Mouse (Mus musculus): ENCODE results near the gene Olfml3. TPM values are rescaled to one million over a fixed set of nuclear protein-coding genes. Genes with fewer than 3 reads are reported as not detected.

Olfml3 gene
- polyA plus RNA-seq, 1 experiment from 2014 or later = 12.0 TPM

DNA sequence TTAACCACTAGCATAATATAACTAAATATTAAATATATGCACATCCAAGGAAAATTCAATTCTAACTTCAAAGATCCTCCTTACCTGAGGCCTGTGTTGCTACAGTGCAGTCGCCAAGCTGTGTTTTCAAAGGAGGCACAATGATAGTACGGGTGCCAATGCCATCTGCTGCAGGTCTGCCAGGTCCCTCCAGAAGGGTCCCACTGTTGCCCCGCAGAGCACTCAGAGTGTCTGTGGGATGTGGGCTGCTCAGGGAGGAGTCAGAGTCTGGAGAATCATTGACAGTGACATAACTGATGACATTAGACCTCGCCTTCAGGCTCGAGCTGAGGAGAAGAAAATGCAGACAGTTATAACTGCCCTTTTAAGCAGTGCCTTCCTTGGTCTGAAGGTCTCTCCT lies 8.9 kb upstream of the Olfml3 start:
- Histone ChIP-seq H3K4me1 (replicated peaks; ENCODE audit: control insufficient read depth, insufficient read depth, low read length) (no peaks in the 10 kb centered on the region), H3K4me3 (replicated peaks; ENCODE audit: low read length) (no peak overlapping the region), H3K9ac (no peak overlapping the region), H3K36me3 (replicated peaks; ENCODE audit: control insufficient read depth, insufficient read depth) (peaks cover 91% of the 10 kb centered on the region), H3K27me3 (ENCODE audit: control insufficient read depth, insufficient read depth, low read length) (no peaks in the 10 kb centered on the region), H3K27ac (no peak overlapping the region), H3K4me2 (replicated peaks) (no peak overlapping the region), H3K9me3 (ENCODE audit: control insufficient read depth, low read length) (no peaks in the 10 kb centered on the region)
- ATAC-seq (ENCODE audit: low FRiP score) = no peak
- no peak for DNase-seq (ENCODE audit: low spot score)
- WGBS = 84% methylated on average over 5 of the region's 5 CpGs

DNA sequence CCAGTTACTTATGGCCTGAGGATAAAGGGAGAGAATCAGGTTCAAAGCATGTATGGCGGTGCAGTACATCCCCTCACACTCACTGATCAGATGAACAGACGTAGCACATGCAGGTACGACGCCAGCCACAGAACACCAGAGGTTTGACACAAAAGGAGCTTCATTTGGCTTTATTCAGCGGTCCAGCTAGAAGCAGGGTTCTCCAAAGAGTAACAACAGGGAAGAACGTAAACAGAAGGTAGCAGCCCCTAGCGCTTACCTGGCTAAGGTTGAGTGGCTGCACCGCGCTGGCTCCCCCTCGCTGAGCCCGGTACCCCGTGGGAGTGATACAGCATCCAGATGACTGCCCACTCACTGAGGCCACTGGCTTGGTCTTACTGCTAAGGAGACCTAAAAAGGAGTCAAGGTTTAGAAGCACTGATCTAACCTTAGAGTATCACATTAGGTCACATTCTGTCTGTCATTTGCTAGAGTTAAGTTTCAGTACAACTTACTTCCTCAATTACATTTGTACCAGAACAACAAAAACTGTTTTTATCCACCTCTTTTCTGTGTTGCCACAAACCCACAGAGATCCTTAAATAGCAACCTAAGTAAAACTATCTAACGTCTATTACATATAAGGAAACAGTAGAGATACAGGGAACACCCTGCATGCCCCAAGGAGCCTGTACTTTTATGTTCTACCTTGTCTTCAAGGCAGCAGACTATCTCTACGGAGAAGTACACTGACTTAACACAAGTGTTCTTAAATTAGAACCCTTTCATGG lies 7.4 kb upstream of the Olfml3 start:
- no peak overlapping the region for H3K4me2 ChIP-seq (replicated peaks)
- DNase-seq (ENCODE audit: low spot score) (no peak), ATAC-seq (ENCODE audit: low FRiP score) (no peak)
- H3K27me3 ChIP-seq (ENCODE audit: control insufficient read depth, insufficient read depth, low read length) = no peaks in the 10 kb centered on the region
- no peak overlapping the region for H3K4me3 ChIP-seq (replicated peaks; ENCODE audit: low read length)
- H3K4me1 ChIP-seq (replicated peaks; ENCODE audit: control insufficient read depth, insufficient read depth, low read length) = no peaks in the 10 kb centered on the region
- H3K9ac ChIP-seq = no peak overlapping the region
- WGBS = 95% methylated on average over 14 of the region's 14 CpGs
- H3K27ac ChIP-seq = no peak overlapping the region
- H3K9me3 ChIP-seq (ENCODE audit: control insufficient read depth, low read length) = no peaks in the 10 kb centered on the region
- peaks cover 85% of the 10 kb centered on the region for H3K36me3 ChIP-seq (replicated peaks; ENCODE audit: control insufficient read depth, insufficient read depth)

DNA sequence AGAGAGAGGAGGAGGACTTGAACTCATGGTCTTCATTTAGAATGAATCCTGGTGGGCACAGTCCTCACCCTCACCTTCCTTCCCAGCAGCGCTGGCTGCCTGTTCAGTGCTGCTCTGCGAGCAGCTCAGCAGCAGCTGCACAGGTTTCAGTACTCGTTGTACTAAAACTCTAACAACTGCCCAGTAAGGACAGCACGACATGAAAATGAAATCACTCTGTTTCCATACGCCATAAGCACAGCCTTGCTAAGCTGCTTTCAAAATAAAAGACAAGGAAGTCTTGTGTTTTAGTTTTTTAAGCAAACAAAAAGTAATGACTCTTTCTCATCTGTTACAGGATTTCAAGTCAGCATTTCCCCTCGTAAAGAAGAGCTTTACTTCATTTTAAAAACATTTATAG lies 5.4 kb upstream of the Olfml3 start:
- no peak for ATAC-seq (ENCODE audit: low FRiP score)
- Histone ChIP-seq H3K9ac (no peak overlapping the region), H3K4me2 (replicated peaks) (no peak overlapping the region), H3K4me1 (replicated peaks; ENCODE audit: control insufficient read depth, insufficient read depth, low read length) (no peaks in the 10 kb centered on the region), H3K4me3 (replicated peaks; ENCODE audit: low read length) (no peak overlapping the region), H3K9me3 (ENCODE audit: control insufficient read depth, low read length) (no peaks in the 10 kb centered on the region), H3K36me3 (replicated peaks; ENCODE audit: control insufficient read depth, insufficient read depth) (peaks cover 65% of the 10 kb centered on the region), H3K27ac (no peak overlapping the region), H3K27me3 (ENCODE audit: control insufficient read depth, insufficient read depth, low read length) (no peaks in the 10 kb centered on the region)
- DNase-seq (ENCODE audit: low spot score) = no peak
- WGBS = 90% methylated on average over 6 of the region's 6 CpGs

DNA sequence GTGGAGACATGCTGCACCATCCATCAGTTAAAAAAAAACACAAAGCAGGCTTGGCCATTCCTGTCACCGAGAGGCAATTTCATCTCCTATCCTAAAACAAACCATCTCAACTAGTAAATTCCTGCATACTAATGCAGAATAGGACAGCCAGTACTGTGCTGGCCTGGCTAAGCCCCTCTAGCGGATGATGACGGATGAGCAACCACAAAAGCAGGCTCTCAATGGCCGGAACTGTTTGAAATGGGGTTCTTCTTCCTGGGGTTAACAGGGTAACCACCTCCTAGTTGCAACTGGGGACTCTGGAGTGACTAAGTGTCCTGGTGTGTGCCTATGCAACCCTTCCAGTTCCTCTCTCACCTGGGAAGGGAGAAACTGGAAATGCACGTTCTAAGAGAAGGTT lies 2.5 kb upstream of the Olfml3 start:
- no peaks in the 10 kb centered on the region for H3K9me3 ChIP-seq (ENCODE audit: control insufficient read depth, low read length)
- no peak overlapping the region for H3K4me2 ChIP-seq (replicated peaks)
- no peak overlapping the region for H3K27ac ChIP-seq
- peaks cover 37% of the 10 kb centered on the region for H3K36me3 ChIP-seq (replicated peaks; ENCODE audit: control insufficient read depth, insufficient read depth)
- WGBS = 20% methylated on average over 5 of the region's 5 CpGs
- ATAC-seq (ENCODE audit: low FRiP score) (no peak), DNase-seq (ENCODE audit: low spot score) (no peak)
- H3K4me3 ChIP-seq (replicated peaks; ENCODE audit: low read length) = no peak overlapping the region
- no peak overlapping the region for H3K9ac ChIP-seq
- no peaks in the 10 kb centered on the region for H3K27me3 ChIP-seq (ENCODE audit: control insufficient read depth, insufficient read depth, low read length)
- peaks cover 20% of the 10 kb centered on the region for H3K4me1 ChIP-seq (replicated peaks; ENCODE audit: control insufficient read depth, insufficient read depth, low read length)

DNA sequence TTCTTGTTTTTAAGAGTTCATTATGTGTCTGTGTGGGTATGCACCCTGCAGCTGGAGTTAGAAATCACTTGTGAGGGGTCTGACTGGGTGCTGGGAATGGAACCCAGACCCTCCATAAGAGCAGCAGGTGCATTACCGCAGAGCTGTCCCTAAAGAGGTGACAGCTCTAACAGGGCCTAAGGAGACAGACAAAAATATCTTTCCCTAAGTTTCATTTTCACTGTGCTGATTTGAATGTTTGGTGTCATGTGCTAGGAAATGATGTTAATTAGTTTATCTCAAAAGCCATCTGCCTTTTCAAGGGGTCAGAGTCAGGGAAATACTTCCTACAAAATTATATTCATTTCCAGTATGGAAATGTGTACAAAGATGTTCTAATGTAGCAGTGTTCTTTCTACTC lies 1.5 kb upstream of the Olfml3 start, which contains the start of gene Gm10964:
Gene Gm10964, plus strand, starts transcription at position 38 of the 400 bp plus-strand sequence.
- Histone ChIP-seq H3K4me2 (replicated peaks) (peak within 1 kb of the TSS; percentile 49), H3K9me3 (ENCODE audit: control insufficient read depth, low read length) (no peaks in the 10 kb centered on the region), H3K27me3 (ENCODE audit: control insufficient read depth, insufficient read depth, low read length) (no peaks in the 10 kb centered on the region), H3K9ac (peak within 1 kb of the TSS; percentile 26; the same call in 1 of the 2 replicates), H3K4me1 (replicated peaks; ENCODE audit: control insufficient read depth, insufficient read depth, low read length) (peaks cover 30% of the 10 kb centered on the region), H3K36me3 (replicated peaks; ENCODE audit: control insufficient read depth, insufficient read depth) (peaks cover 27% of the 10 kb centered on the region), H3K27ac (peak within 1 kb of the TSS; percentile 79), H3K4me3 (replicated peaks; ENCODE audit: low read length) (peak within 1 kb of the TSS; percentile 11; the same call in 1 of the 2 replicates)
- 77% methylated on average over 1 of the region's 1 CpGs for WGBS
- DNase-seq (ENCODE audit: low spot score) = no peak
- ATAC-seq (ENCODE audit: low FRiP score) = no peak

DNA sequence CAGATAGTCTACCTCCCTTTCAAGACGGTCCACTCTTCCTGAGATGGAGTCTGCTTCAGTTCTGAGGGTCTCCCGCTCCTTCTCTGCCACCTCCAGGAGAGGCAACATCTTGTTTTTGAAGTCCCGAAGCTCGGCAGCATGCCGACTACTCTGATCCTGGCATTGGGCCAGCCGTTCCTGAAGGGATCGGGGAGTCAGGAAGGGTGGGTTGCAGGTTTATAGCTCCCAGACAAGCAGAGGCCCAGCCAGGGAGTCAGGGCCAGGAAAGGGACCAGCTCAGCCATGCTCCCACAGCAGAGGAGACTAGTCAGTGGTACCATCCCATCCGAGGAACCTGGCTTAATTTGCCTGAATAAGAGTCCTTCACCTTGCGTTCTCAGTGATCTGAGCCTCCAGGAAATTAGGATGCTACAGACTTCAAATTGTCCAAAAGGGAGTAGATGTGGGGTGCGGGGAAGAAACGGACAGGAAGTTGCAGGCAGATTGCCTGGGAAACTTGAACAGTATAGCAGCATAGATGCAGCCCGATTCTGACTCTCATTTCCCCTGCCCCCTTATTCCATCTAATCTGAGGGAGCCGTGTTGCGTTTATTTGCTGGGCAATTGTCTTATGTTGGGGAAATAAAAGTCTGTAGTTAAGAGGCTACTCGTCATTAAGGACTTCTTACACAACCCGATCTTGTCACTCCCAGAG lies 593 bp downstream of the Olfml3 start:
- H3K27me3 ChIP-seq (ENCODE audit: control insufficient read depth, insufficient read depth, low read length) = no peaks in the 10 kb centered on the region
- DNase-seq (ENCODE audit: low spot score) = no peak

DNA sequence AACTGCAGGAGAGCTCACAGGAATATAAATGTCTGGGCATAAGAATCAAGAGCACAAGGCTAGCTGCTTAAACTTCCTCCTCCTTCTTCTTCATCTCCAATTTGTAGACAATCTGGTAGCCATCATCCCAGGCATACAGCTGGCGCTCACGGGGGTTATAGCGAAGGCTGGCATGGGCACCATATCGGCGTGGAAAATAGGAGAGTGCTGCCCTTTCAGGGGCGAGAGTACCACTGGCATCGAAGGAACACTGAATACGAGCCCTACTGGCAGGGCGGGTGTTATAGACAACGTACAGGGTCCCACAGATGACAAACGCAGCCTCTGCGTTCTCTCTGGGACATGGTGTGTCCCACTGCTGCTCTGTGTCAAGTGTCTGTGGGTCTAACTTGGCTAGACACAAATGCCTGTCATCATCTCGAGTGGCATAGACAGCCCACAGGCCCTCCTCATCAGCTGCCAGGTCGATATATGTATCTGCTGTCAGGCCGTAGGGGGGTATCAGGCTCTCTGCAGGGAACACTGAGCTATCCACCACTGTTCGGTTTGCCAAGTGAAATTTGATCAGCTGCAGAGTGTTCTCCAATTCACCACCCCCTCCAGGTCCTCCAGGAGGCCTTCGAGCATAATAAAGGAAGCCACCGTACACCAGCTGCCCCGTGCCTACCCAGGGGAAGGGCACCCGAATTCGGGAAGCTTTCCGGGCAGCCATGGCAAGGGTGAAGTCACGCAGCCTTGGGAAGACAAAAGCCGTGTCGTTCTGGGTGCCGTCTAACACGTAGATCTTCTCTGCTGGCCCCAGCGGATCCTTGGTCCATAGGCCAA lies 1.8 kb downstream of the Olfml3 start:
- Histone ChIP-seq H3K36me3 (replicated peaks; ENCODE audit: control insufficient read depth, insufficient read depth) (no peaks in the 10 kb centered on the region), H3K4me2 (replicated peaks) (no peak overlapping the region), H3K9ac (no peak overlapping the region), H3K4me3 (replicated peaks; ENCODE audit: low read length) (no peak overlapping the region), H3K9me3 (ENCODE audit: control insufficient read depth, low read length) (no peaks in the 10 kb centered on the region), H3K4me1 (replicated peaks; ENCODE audit: control insufficient read depth, insufficient read depth, low read length) (peaks cover 46% of the 10 kb centered on the region), H3K27ac (no peak overlapping the region), H3K27me3 (ENCODE audit: control insufficient read depth, insufficient read depth, low read length) (no peaks in the 10 kb centered on the region)
- no peak for ATAC-seq (ENCODE audit: low FRiP score)
- WGBS = 60% methylated on average over 28 of the region's 28 CpGs
- DNase-seq (ENCODE audit: low spot score) = no peak

More for the DNA sequence above, 593 bp downstream of the Olfml3 start:
- Histone ChIP-seq H3K9me3 (ENCODE audit: control insufficient read depth, low read length) (no peaks in the 10 kb centered on the region), H3K27ac (peak overlapping the region; percentile 79), H3K9ac (peak overlapping the region; percentile 26; the same call in 1 of the 2 replicates), H3K4me1 (replicated peaks; ENCODE audit: control insufficient read depth, insufficient read depth, low read length) (peaks cover 46% of the 10 kb centered on the region), H3K36me3 (replicated peaks; ENCODE audit: control insufficient read depth, insufficient read depth) (peaks cover 8% of the 10 kb centered on the region; the same call in 1 of the 2 replicates), H3K4me2 (replicated peaks) (peak overlapping the region; percentile 49), H3K4me3 (replicated peaks; ENCODE audit: low read length) (0 out of 2 replicates have a peak overlapping the region, but pooled peaks have one; percentile 11)
- WGBS = 50% methylated on average over 16 of the region's 16 CpGs
- 0 out of 2 replicates have a peak, but pooled peaks have one; percentile 1 for ATAC-seq (ENCODE audit: low FRiP score)

DNA sequence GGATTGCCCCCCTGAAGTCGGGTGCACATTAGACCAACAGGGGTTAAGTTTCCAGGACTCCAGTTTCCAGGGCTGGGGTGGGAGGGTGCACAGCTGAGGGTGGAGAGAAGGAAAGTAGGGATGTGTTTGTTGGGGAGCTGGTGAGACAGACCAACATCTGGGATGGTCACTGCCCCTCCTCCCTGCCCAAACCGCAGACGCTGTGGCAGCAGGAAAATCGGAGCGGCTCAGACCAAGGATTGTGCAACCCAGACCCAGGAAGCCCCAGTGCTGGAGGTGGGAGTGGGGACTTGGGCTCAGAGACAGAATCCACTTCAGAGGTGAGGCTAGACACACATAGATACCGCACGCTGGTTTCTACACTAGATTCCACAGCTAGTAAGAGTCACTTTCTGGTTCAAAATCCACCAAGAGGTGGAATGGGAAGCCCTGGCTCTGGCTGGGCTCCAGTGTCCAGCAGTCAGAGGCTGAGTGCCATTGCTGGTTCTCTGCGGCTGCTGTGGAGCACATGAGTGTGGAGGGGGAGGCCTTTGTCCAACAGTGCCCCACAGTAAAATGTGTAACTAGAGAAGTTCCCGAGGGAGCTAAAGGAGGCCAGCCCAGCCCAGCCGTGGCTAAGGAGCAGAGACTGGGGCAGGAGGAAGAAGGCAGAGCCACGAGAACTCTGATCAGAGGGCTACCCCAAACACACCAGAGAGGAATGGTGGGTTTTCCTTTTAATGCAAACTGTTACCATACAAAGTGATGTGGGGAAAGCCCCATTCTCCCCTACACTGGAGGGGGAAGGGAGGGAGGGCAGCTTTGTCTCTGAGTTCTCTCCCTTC lies 2.9 kb downstream of the Olfml3 start:
- H3K4me1 ChIP-seq (replicated peaks; ENCODE audit: control insufficient read depth, insufficient read depth, low read length) = peaks cover 46% of the 10 kb centered on the region
- no peaks in the 10 kb centered on the region for H3K9me3 ChIP-seq (ENCODE audit: control insufficient read depth, low read length)
- H3K27me3 ChIP-seq (ENCODE audit: control insufficient read depth, insufficient read depth, low read length) = no peaks in the 10 kb centered on the region
- 14% methylated on average over 11 of the region's 11 CpGs for WGBS
- no peaks in the 10 kb centered on the region for H3K36me3 ChIP-seq (replicated peaks; ENCODE audit: control insufficient read depth, insufficient read depth)
- H3K27ac ChIP-seq = peak overlapping the region; percentile 11
- no peak for ATAC-seq (ENCODE audit: low FRiP score)
- no peak overlapping the region for H3K4me3 ChIP-seq (replicated peaks; ENCODE audit: low read length)
- no peak for DNase-seq (ENCODE audit: low spot score)
- peak overlapping the region; percentile 31; the same call in 1 of the 2 replicates for H3K4me2 ChIP-seq (replicated peaks)
- H3K9ac ChIP-seq = no peak overlapping the region

All from hindbrain, embryonic 14.5 days (tissue).